Mouse (Mus musculus) megakaryocyte, embryonic 14.5 days (primary cell): ENCODE measurements around the gene Serpine1.

Experiments
- FLI1 ChIP-seq: IDR thresholded peaks from 2 replicates; pipeline ENCODE4 v1.6.1; 2012; ENCODE audit warnings: low read length, inconsistent platforms, mixed read lengths
- GATA1 ChIP-seq: IDR thresholded peaks from 3 replicates; pipeline ENCODE4 v1.6.1; 2012; ENCODE audit warnings: mixed read lengths, low read length, inconsistent platforms, borderline replicate concordance

DNA sequence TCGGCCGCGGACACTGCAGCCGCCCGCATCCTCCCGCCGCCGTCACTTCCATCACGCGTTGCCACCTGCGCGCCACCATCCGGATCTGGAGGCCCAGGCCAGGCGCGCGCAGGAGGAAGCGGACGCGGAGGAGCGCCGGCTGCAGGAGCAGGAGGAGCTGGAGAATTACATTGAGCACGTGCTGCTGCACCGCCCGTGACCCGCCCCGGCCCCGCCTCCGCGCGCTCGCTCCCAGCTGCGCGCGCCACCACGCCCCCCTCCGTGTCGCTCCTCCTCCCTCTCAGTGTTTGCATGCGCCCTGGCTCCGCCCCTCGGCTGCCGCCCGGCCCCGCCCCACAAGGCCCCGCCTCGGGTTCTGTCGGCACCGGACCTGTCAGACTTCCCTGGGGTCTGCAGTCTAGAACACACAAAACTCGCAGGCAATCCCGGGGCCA is 39.4 kb downstream of the Serpine1 start:
- TF ChIP-seq GATA1 (no peak), FLI1 (no peak)
